Mouse (Mus musculus): ENCODE data around the gene Dnlz.

GRCm38 (mm10) chr2:26362991-26363390 is 11.1 kb upstream of the Dnlz start:
- TF ChIP-seq CTCF (IDR thresholded peaks at IDR 0.05; ENCODE audit: extremely low read depth, insufficient read depth, low read length) (no peak), POLR2A (IDR thresholded peaks at IDR 0.05; ENCODE audit: extremely low read depth, insufficient read depth, low read length) (no peak)

All from cortical plate, adult 2 months (tissue).